Mouse (Mus musculus): ENCODE results near the gene Palm.

Palm gene

DNA sequence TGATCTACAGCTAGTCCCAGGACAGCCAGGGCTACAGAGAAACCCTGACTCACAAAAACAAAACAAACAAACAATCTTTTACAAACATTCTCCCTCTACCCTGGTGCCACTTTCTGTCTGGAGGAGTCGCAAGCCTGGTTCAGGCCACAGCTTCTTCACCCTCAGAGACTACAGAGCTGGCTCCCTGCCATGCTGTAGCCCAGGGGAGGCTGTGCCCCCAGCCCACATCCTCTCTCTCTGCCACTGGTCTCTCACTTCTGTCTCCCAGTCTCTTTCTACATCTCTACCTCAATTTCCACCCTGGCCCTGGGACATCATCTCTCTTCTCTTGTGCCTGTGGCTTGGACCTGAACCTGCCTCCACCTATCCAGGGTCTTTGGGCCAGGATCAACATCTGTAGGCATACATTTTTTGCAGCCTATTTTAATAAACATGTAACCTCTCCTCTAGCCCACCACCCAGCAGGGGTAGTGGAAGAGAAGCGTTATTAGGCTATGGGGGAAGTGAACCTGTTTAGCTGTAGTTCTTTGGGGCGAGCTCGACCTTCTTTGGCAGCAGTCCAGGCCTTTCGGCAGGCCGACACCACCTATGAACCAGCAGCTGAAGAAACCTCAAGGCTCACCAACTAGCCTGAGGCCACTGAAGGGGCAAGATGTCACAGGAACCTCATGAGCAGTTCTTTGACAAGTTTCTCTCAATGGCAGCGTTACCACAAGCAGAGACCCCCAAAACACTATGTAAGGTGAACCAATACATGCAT is 38.8 kb downstream of the Palm start:
- DNase-seq: no peak

DNA sequence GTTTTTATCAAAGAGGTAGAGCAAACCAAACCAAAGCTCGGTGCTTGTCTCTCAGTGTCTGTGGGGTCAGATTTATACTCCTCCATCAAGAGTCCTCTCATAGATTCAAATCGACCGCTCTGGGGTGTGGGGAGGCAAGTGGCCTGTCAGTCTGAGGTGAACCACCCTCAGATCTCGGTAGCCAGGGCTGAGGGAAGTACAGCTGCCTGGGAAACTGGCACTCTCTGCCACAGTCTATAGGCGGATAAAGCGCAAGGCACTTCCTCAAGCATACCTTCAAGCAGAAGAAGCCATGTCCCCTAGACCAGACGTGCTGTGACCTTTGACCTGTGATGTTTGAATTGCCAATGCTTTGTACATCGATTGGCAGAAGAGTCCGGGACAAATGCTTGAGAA is 39.4 kb downstream of the Palm start:
- no peak for DNase-seq

DNA sequence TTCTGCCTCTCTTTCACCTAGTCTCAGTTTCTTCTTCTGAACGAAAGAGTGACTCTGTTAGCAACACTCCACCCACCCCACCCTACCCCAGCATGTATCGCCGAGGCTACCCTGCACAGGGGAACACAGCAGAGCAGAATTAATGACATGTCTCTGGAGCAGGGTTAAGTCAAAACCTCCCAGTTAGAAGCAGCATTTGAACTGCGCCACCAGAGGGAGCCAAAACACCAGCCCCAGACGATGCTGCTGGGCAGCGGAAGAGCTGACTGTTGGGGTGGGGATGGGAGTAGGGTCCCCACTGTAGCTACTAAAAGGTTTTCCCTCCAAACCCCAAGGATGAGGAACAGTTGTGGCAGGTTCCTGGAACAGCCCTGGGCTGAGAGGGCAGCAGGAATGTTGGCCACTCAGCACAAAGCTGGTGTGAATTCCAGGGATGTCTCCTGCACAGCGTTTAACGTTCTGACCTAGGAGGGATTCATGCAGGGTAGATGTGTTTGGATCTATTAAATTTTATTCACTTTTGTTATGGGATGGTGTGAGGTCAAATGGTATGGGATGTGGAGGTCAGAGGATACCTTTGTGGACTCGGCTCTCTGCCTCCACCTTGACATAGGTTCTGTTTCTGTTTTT is 41.5 kb downstream of the Palm start:
- peak; percentile 73 for DNase-seq

DNA sequence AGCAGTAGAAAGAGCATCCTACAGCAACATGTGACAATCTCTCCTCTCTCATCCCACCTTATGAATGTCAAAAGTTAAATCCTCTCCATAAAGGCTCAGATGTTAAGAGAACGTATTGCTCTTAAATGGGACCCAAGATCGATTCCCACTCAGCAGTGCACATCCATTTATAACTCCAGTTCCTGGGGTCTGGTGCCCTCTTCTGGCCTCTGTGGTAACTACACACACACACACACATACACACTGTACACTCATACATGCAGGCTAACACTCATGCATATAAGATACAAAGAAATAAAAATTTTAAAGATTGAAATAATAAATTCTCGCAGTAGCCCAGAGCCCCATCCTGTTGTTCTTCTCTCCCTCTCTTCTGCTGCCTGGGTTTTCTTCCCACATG is 43.5 kb downstream of the Palm start:
- no peak for DNase-seq

DNA sequence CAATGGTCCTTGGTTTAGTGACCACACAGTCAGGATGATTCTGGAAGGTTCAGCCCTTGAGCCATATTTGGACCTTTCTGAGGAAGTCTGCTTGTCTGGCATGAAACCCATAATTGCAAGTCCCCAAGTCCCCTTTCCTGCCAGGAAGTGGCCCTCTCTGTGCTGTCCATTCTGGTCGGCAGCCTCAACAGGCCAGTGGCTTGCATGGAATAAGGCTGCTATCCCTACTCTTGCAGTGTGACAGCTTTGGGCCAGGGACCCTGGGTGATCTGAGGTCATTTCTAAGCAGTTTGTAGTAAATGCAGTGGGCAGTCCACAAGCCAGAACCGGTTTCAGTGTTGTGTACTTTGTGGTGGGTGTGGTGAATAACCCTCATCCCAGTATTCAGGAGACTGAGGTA is 44.8 kb downstream of the Palm start:
- no peak for DNase-seq

DNA sequence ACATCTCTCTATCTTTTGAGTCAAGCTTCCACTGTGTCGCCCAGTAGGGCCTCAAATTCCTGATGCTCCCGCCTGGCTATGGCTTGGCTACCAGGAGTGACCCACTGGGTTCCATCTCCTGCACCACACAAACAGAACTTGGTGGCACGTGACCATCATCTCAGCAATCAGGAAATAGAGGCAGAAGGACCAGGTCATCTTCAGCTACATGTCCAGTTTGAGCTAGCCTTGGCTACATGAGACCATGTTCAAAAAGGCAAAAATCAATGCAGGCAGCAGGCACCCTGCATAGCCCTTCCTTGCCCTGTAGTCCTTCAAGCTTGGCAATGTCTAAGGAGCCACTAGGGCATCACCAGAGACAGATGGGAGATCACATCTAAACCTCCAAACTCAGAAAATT is 46.7 kb downstream of the Palm start:
- DNase-seq: no peak

DNA sequence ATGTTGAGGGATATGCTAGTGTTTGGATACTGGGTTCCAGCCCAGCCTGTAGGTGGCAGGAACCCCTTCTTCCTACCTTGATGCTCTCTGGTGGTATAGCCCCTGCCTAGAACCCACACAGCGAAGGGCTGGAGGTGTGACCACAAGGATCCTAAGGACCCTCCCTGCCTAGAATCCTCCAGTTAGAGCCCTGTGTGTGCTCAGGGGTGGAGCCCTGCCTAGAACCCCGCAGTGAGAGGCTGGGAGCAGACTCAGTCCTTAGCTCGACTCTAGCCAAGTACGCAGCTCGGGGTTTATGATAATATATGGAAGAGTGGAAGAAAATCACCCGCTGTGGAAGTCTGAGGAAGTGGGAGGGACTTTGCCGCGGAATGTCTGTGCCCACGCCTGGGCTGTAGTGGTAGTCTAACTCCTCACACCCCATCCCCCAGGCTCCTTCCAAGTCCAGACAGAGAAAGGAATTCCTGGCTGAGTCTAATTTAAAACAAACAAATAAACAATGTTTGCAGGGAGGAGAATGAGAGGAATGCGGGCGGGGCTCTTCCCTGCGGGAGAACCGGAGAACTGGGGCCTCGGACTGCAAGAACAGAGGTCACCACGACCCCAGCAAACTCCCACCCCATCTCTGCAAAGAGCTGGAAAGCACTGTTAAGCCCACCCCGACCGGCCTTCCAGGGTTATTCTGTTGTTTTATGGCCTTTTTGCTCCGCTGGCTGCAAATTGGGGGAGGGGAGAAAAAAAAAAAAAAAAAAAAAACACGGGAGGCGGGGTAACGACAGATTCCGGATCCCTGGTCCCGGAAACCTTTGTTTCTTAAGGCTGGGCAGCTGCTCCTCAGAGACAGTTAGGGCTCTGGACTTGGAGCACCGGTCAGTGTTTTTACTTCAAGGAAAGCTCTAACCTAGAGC is 47.5 kb downstream of the Palm start:
- peak; percentile 76 for DNase-seq

DNA sequence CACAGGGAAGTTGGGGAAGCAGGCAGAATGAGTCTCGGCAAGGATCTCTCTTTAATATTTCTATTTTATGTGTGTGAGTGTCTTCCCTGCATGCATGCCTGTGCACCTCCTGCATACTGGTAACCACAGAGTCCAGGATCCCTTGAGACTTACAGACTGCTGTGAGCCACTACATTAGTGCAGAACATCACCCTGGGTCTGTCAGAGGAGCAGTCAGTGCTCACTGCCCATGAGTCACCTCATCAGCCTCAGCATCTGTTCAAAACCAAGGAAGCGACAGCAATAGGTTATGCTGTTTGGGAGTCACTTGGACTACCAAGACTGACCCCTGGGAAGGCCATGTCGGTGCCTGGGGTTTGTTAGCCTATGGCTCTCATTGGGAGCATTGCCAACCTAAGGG is 49.0 kb downstream of the Palm start:
- DNase-seq: no peak

DNA sequence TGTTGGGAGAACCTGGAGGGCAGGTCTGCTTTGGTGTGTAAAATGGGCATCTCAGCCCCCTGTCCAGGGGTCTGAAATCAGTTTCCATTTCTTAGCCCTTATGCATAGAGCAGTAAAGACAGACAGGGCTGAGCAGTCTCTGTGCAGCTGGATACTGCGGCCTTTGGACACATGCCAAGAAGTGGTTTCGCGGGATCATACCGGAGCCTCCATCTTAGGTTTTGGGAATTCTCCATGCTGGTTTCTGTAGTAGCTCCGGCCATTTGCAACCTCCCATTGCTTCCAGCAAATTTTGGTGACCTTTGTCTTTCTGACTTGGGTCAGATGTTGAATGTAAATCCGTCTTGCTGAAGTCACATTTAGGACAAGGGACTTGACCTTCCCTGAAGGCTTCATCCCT is 50.1 kb downstream of the Palm start:
- no peak for DNase-seq

DNA sequence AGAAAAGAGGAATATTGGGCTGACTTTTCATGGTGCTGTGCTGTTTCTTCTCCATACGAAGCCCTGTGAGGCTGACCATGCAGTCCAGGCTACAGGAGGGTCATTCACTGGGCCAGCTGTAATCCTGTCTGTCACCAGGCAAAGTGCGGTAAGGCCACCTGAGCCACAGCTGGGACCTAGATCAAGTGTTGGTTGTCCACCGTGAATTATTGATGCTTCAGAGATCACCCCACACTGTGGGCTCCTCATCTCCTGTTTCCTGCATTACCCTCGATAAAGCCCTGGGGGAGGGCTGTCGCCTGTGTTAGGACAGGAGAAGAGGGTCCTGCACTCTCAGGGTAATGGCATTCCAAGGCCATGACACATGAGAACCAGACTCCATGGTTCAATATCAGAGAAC is 53.2 kb downstream of the Palm start:
- DNase-seq: no peak

DNA sequence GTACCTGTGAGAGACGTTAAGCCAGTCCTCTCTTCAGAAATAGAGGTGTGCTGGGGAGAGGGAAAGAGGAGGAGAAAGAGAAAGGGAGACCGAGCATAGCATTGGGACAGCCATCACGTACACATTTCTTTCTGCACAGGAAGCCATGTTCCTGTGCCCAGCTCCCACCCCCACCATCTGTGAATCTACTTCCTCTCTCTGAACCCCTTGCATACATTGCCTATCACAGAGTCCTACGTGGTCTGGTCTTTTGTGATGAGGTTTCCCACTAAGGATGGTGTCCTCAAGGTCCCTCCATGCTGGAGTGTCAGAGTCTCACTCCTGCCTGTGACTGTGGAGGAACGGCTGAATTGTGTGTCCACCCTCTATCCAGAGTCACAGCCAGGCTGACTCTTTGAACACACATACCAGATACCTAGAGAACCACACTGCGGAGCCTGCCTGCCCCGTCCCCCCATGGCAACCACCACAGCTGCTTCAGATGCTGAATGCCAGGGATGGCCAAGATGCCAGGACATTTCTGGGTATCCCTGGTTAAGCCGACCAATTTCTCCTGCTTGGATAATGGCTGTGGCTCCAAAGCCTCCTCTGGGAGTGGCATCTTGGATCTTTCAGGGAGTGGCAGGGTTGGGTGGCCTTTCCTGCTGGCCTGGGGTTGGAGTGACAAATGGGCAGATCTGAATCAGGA is 56.7 kb downstream of the Palm start:
- DNase-seq: no peak

DNA sequence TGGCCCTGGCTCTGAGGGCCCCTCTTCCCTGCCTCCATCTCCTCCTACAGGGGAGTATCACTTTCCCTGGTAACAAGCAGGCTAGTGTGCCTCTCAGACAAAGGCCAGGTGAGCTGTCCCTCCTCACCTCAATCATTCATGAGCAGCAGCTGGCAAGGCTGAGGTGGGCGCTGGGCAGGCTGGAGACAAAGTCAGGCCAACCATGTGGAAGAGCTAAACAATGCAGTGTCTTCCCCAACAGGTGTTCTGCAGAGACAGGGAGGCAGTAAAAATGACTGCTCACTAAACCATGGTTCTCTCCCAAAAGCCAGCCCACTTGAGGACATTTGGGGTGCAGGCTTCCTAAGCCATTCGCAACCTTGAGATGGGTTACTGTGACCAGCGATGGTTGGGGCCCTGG is 58.3 kb downstream of the Palm start:
- no peak for DNase-seq

DNA sequence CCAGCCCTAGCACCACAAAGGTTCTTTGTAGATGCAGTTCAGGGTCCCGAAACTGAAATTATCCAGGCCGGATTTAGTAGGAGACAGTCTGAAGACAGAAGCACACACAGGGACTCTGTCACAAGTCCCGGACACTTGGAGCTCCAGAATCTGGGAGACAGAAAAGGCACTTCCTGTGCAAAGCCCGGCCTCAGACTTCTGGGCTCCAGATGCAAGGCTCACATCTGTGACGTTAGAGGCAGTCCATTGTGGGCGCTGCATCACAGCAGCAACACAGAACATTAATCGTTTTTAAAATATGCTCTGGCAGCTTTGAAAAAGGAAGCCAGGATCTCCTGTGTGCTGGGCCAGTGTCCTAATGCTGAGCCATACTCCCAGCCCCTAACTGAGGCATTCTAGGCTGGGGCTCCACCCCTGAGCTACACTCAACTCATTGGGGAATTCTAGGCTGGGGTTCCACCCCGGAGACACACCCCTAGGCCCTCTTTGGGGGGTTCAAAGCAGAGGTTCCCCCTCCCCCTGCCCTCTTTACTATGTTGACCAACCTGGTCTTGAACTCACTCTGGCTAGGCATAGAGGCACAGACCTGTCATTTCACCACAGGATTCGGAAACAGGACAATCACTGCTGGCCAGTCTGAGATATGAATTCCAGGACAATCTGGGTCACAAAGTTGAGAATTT is 58.9 kb downstream of the Palm start:
- no peak for DNase-seq

DNA sequence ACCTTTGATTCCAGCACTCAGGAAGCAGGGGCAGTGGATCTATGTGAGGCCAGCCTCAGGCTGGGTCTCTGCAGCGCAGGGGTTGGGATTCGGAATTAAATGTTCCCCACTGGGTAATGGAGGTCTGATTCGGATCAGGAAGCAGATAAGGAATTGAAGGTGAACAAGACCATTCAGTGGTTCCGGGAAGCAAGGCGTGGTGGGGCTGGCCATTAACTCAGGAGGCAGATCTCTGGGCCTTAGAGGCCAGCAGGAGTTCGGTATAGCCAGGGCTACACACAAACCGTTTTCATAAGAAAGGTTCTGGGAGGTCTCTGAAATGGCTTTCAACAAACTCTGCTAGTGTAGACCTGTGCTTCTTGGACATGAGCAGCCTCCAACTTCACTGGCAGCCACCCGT is 59.5 kb downstream of the Palm start:
- DNase-seq: no peak

DNA sequence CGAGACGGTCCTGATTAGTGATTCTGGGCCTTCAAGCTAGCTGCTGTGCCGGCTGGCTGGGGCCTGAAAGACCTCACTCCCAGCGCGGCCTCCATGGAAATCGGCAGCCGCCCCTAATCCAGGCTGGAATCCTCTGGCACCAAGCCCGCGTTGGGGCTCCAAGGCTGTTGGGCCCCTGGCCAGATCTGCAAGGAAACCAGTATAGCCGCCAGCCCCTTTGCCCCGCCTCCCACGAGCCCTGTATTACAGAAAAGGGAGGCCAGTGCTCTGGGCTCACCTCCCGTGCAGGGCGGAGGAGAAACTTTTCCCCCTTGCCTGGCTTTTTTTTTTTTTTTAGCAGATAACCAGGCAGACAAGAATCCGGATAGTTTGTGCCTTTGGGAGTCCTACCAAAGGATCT is 60.0 kb downstream of the Palm start:
- DNase-seq: peak; percentile 80

DNA sequence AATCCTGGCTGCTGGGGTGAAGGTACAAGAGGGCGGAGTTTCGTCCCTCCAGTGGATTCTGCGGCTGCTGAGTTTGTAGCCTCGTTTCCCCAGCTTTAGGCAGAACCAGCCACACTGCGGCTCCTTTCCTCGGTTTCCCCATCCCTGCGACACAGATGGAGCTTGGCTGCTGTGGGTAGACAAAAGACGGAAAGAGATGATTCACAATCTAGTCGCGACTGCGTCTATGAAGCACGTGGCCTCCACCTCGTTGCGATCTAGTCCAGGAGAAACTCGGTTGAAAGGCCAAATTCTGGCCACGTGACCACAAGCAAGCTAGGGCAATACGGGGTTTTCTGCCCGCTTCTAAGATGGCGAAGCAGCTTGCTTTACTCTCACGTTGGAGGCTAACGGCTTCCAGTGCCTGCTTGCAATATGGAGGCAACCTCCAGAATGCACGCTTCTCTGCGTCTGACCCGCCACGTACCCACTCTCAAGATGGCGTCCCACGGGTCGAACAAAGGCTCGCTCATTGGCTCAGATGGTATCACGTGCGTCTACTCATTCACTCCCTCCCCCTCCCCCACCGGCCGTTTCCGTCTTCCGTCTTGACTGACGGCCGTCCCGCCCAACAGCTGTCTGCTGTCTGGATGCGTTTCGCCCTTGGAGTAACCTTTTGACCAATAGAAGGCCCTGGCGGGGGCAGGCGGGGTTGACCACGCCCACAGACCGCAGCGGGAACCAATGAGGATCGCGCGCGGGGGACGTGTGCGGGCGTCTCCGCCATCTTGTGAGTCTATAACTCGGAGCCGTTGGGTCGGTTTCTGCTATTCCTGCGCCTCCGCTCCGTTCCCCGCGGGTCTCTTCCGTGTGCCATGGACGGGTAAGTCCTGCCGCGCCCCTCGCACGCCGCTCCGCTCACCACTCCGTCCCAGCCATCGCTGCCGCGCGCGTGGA is 60.8 kb downstream of the Palm start, which contains the start of gene Ptbp1:
TSS of gene Ptbp1 (plus strand) at position 568 of the 936 bp plus-strand sequence.
- peak; percentile 99 for DNase-seq

DNA sequence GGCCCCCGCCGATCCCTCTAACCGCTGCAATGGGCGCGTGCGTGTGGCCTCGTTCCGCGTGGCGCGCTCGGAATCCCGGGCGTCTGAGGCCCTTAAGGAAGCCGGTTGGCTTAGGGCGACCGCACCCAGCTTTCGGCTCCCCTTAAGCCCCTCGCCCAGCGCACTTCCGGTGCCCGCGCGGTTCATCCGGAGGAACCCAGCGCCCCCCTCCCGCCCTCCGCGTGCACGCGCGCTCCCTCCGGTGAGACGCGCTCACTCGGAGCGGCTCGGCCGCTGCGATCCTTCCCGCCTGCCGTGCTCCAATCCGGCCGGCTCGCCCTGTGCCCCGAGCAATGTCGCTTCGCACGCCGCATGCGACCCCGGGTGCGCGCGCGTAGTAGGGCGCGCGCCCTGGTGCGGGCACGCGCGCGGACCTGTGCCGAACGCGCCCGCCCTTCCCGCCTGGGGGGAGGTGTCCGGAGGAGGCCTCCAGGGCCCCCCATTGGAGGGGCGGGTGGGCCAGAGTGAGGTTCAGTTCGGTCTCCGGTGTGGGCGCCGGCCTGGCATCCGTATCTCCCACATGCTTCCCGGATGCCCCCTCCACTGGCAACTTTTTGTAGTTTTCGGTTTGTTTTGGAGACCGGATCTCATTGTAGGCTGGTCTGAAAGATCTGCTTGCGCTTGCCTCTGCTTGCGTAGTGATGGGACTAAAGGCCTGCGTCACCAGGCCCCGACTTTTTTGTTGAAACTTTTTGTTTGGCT is 61.6 kb downstream of the Palm start:
- peak; percentile 64 for DNase-seq

DNA sequence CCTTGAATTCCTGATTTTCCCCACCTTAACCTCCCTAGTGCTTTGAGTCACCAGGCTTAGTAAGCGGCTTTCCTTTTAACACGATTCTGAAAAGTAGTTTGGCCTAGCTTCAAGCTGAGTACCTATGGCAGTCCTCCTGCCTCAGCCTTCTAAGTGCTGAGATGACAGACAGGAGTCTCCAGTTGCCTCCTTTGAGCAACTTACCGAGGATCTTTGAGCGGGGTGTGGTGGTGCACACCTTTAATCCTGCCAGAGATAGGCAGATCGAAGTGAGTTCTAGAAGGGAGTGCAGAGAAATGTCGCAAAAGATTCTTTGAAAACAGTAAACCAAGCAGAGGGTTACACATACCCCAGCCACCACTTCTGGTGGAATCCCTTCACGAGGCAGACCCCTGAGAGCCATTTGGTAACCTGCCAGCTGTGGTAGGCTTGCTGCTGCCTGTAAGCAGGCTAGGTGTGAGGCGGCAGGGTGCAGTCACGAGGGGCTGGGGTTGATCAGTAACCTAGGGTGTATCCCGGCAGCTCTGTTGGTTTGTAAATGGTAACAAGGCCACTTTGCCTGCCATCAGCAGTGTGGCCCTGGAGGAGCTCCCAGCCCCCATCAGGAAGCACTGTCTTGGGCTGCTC is 62.3 kb downstream of the Palm start:
- no peak for DNase-seq

DNA sequence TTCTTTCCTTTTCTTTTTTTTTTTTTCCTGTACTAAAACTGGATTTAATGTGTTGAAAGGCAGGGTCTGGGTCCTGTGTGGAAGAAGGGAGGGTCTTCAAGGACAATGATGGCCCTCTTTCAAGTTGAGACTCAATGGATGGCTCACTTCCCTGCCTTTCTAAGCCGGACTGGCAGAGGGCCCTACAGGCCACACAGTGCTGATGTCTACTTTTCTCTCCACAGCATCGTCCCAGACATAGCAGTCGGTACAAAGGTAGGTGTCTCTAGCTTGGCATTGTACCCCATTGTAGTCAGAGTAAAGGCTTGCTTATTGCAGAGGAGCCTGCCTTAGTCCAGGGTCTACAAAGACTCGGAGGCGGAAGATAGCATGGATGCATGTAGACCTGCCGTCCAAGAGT is 62.9 kb downstream of the Palm start:
- no peak for DNase-seq

All from right cerebral cortex, postnatal 25 days (tissue).